28 mouse cellular contexts compared by ENCODE assay signal in genomic region chr9:69192446-69192845, GRCm38 (mm10).
"Had no signal": no experiment of that assay in that cellular context is flagged by ENCODE, and none has a peak within 500 bp of the region (broad histone marks: within the 10 kb centered on the region; RNA-seq: fewer than 3 reads in every experiment).

No protein-coding gene starts in this region.

- H3K4me2 ChIP-seq: embryonic facial prominence, embryonic 12.5 days; embryonic facial prominence, embryonic 13.5 days; embryonic facial prominence, embryonic 15.5 days; forebrain, embryonic 12.5 days; forebrain, embryonic 13.5 days; forebrain, embryonic 15.5 days had no signal

- DNase-seq: cerebellum, adult 18-20 months; cerebellum, adult 2 months; cerebellum, adult 8-10 months; cerebellum, adult 9-10 months; cerebellum, adult 9-11 months; cerebellum, postnatal 10 days; cerebellum, postnatal 14 days; cerebellum, postnatal 25 days; cerebellum, postnatal 36 days; embryo, embryonic 11 days; forebrain, postnatal 0 days; gastrocnemius, adult 2 months; gastrocnemius, postnatal 10 days; gastrocnemius, postnatal 14 days; gastrocnemius, postnatal 25 days; gastrocnemius, postnatal 36 days; heart, adult 11 months had no signal

- H3K9me3 ChIP-seq: embryonic facial prominence, embryonic 10.5 days; embryonic facial prominence, embryonic 12.5 days; embryonic facial prominence, embryonic 15.5 days; forebrain, embryonic 10.5 days; forebrain, embryonic 12.5 days; forebrain, embryonic 13.5 days; forebrain, embryonic 15.5 days had no signal

- H3K27me3 ChIP-seq: embryonic facial prominence, embryonic 12.5 days; embryonic facial prominence, embryonic 13.5 days; embryonic facial prominence, embryonic 15.5 days; forebrain, embryonic 12.5 days; forebrain, embryonic 13.5 days; forebrain, embryonic 15.5 days had no signal

- H3K4me3 ChIP-seq: embryonic facial prominence, embryonic 10.5 days; embryonic facial prominence, embryonic 12.5 days; embryonic facial prominence, embryonic 13.5 days; embryonic facial prominence, embryonic 15.5 days; erythroblast, embryonic 14.5 days; forebrain, embryonic 10.5 days; forebrain, embryonic 12.5 days; forebrain, embryonic 13.5 days; forebrain, embryonic 15.5 days; gastrocnemius, adult 2 months had no signal

- ATAC-seq: forebrain, embryonic 13.5 days; forebrain, embryonic 14.5 days; forebrain, embryonic 15.5 days; forebrain, embryonic 16.5 days; forebrain, postnatal 0 days had no signal

- H3K36me3 ChIP-seq: embryonic facial prominence, embryonic 10.5 days; embryonic facial prominence, embryonic 12.5 days; embryonic facial prominence, embryonic 13.5 days; embryonic facial prominence, embryonic 15.5 days; forebrain, embryonic 10.5 days; forebrain, embryonic 12.5 days; forebrain, embryonic 15.5 days had no signal

- H3K27ac ChIP-seq: embryonic facial prominence, embryonic 10.5 days; embryonic facial prominence, embryonic 12.5 days; embryonic facial prominence, embryonic 13.5 days; embryonic facial prominence, embryonic 15.5 days; forebrain, embryonic 10.5 days; forebrain, embryonic 12.5 days; forebrain, embryonic 13.5 days; forebrain, embryonic 15.5 days had no signal

- H3K9ac ChIP-seq: embryonic facial prominence, embryonic 12.5 days; embryonic facial prominence, embryonic 13.5 days; embryonic facial prominence, embryonic 15.5 days; forebrain, embryonic 12.5 days; forebrain, embryonic 13.5 days; forebrain, embryonic 15.5 days; forebrain, postnatal 0 days had no signal

- H3K4me1 ChIP-seq: embryonic facial prominence, embryonic 12.5 days; embryonic facial prominence, embryonic 13.5 days; embryonic facial prominence, embryonic 15.5 days; forebrain, embryonic 12.5 days; forebrain, embryonic 13.5 days; forebrain, embryonic 15.5 days had no signal
